Mouse (Mus musculus): Measurements from ENCODE around the gene Slc35g3. TPM values are rescaled to one million over a fixed set of nuclear protein-coding genes. Genes with fewer than 3 reads are reported as not detected.

The Slc35g3 gene
- not detected for total RNA-seq (2021)
- long read RNA-seq, experiment 1, result 0 reads
- long read RNA-seq, experiment 2, result 0 reads

DNA sequence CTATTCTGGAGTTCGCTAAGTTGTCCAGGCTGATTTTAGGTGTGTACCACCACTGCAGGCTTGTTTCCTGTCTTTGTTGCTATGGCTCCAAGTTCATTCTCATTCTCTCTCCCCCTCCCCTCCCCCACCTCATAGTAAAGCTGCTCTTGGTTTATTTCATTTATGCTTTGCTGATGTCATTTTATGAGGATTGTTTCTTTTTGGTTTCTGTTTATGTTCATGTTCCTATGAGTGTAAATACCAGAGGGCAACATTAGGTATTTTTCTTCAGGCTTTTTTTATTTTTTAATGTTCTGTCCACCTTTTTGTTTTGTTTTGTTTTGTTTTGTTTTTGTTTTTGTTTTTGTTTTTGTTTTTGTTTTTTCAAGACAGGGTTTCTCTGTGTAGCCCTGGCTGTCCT, at the start of gene Slc35g3:
Gene Slc35g3 (minus strand): TSS at position 101 of the 400 bp plus-strand sequence.
- DNase-seq, result no peak

DNA sequence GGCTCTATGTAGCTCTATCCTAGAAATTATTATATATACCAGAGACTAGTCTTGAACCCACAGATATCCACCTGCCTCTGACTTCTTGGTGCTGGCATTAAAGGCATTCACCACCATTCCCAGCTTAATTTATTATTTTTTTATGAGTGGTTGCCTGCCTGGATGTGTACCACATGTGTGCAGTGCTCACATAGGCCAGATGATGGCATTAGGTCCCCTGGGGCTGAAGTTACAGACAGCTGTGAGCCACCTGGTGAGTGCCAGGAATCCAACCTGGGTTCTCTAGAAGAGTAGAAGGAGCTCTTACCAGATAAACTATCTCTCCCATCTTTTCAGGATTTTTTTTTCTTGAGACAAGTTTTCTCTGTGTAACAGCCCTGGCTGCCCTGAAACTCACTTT, 48.5 kb upstream of the Slc35g3 start:
- DNase-seq, result no peak

DNA sequence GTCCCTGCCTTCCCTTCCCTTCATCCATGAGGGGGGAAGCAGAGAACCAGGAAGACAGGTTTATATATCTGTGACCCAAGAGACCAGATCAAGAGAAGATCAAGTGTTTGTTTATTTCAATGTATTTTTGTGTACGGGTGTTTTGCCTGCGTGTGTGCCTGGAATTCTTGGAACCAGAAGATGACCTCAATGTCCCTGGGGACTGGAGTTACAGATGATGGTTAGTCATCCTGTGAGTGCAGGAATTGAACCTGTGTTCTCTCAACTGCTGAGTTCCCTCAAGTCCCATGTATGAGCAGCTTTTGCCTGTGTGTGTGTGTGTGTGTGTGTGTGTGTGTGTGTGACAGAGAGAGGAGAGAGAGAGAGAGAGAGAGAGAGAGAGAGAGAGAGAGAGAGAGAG, 45.9 kb upstream of the Slc35g3 start:
- no peak for DNase-seq

DNA sequence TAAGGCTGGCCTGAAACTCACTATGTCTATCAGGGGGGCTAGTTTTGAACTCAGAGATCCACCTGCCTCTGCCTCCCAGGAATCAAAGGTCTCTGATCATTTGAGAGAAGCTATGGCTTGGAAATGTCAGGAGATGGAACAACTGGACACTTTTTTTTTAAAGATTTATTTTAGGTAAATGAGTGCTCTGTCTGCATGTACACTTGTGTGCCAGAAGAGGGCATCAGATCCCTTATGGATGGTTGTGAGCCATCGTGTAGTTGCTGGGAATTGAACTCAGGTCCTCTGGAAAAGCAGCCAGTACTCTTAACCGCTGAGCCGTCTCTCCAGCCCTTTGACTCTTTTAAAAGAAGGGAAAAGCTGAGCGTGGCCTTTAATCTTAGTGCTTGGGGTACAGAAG, 44.6 kb upstream of the Slc35g3 start:
- no peak for DNase-seq

DNA sequence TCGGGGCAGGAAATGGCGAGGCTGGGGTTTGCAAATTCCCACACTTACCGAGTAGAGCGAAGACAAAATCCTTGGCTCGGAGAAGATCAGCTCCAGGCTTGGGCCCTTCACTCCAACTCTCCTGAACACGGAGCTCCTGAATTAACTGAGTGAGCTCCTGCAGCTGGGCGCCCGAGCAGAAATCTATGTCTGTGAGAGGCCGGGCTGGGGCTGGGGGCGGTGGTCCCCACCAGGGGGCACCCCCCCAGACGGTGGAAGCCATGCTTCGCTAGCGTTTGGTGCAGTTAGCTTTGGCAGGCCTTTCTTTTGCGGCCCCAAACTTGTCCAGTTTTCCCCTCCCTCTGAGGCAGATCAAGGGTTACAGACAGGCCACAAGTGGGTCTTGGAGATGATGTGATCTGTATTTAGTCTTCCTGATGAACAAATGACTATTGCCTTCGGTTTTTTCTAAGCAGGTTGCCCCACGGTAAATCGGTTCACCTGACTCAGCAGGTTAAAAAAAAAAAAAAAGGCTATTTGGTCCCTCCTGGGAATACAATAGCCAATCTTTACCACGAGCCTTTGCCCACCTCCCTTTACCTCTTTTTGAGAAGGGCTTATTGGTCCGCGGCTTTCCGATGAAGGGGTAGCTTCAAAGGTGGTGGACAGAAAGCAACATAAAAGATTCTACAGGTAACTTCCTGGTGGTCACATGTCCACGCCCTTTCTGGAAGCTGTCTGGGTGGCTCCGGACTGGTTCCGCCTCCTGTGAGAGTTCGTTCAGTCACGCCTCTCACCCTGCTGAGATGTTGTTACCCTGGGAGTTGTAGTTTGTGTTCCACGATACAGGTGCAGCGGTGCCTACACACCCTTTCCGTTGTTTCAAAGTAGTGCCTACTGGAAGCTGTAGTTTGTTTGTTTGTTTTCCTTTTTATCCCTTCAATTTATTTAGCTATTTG, 43.5 kb upstream of the Slc35g3 start, which contains the start of gene Tmem102:
Gene Tmem102 (minus strand): TSS at position 653 of the 938 bp plus-strand sequence.
- no peak for DNase-seq

DNA sequence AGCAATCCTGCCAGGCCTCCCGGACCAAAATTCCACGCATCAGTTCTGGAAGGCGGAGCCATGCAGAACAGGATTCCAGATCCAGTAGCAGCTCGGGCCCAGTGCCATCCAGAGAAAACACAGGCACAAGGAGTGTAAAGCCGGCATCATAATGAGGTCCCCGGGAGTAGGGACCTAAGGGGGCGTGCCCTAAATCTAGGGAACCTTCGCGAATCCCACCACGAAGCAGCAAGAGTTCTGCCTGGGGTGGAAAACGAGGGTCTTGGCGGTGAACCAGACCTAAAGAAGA, 42.8 kb upstream of the Slc35g3 start:
- DNase-seq, result peak; percentile 20 to 57

DNA sequence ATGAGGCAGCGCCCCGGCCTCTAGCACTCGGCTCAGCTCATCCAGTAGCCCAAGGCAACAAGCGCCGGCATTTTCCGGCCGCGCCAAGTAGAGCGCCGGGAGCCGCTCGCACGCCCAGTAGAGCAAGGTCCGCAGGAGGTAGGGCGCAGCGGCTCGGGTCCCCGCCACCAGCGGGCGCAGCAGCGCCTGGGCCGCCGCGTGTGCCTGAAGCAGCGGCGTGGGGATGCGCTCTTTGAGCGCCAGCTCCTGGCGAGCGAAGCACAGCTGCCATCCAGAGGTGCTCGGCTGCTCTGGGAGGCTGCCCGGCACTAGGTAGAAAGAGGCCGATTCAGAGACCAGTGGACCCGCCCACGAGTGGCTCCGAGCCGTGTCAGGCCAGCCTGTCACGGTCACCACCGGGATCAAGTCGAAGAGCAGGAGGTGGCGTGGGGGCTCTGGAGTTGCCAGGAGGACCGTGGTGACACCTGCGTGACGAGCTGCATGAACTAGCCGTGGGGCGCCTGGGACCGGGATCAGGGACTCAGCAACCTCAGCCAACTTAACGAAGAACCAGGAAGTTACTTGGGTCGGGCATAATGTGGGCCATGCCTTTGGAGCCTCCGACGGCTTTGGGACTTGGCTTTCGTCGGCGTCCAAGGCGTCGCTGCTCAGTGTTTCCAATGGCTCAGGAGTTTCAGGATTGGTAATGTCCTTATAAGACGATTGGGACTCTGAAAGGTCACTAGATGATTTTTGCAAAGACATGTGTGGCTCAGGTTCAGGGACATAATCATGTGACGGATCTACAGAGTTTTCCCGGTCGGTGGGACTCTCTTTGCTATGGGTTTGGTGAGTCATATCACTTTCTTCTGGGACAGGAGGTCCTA, 42.3 kb upstream of the Slc35g3 start:
- peak; percentile 90 to 92 for DNase-seq

DNA sequence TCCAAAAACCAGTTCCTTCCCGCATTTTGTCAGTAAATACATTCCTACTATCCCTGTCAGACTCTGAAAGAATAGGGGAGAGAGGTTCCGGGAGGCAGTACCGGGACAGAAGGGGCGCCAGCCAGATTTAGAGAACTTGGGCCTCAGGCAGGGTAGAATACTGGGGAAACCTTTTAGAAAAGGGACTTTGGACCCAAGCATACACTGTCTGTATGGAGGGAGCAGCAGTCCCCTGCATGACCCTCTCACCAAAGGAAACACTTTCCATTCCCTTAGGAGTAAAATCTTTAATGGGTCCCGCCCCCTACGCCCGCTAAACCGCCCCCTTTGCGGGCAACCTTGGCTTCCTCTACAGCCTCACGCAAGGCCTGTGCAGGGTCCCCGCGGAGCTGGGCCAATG, 41.6 kb upstream of the Slc35g3 start:
- DNase-seq, result no peak

DNA sequence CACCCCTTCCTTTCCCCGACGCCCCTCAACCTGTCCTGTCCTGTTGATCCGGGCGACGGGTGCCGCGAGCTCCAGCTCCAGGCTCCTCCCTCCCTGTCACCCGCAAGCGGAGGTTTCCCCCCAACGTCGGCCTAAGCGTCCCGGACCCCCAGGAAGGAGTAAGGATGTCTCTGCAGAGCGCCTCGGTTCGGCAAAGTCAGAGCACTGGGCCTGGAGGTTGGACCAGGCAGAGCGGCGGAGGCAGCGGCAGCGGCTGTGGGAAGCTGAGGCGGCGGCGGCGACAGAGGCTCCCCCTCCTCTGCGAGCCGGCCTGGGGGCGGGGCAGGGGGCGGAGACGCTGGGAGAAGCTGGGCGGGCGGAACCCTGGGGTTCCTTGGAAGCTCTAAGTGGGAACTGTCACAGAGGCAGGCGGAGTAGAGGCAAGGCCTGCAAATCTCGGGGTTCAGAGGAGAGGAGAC, 40.9 kb upstream of the Slc35g3 start:
- peak; percentile 95 to 98 for DNase-seq

DNA sequence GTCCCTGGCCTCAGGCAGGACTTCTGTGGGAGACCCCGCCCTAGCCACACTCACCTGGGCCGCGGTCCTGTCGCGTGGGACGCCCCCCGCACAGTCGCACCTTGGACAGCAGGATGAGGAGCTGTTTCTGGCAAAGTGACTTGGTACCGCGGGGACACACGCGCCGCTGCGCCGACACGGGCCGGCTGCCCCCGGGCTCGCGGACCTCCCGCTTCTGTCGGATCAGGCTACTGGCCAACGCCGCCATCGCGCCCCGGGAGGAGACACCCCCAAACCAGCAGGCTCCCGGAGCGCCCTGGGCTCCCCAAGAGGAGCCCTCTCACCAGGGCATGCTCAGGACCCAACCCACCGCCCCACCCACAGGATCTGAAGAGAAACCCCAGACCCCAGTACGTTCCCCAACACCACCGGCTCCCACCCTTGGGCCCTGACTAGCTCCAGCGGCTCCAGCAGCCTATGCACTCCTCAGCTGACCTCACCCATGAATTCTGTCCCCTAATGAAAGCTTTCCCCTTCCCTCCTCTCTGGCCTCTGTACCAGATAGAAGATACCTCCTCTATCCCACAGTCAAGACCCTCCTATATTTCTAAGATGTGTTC, 39.7 kb upstream of the Slc35g3 start, which contains the start of gene Fgf11:
Gene Fgf11 (minus strand): TSS at position 479 of the 599 bp plus-strand sequence.
- peak; percentile 20 to 40 for DNase-seq

DNA sequence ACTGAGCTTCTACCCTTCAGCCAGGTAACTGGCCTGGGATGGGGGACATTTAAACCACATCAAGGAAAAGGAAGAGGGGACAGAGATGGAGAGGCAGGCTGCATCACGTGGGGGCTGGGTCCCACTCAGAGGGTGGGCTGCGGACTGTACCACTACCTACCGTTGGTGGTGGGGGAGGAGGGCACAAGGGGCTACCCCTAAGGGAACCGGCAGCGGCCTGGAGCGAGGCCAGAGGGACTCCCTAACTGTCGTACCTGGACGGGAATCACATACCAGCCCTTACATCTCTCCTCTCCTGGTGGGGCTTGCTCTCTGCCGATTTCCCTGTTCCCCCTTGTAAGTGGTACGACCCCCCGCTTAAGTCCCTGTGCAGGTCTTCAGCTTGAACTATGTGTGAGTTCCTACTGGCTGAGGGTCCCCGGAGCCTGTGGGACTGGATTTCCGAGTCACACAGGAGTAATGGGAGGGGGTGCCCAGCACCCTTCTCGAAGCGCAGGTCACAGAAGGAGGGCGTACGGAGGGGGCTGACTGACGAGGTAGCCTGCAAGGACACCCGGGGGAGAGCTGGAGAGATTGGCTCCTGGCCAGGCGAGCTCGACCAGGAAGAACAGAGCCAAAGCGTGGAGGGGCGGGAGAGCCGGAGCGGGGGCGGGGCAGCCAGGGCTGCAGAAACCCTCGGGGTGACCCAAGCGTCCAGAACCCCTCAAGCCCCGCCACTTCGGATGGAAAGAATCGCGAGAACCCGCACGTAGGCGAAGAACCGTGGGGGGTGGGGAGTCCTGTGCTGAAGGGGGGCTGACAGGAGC, 38.8 kb upstream of the Slc35g3 start:
- DNase-seq, result peak; percentile 53 to 80

DNA sequence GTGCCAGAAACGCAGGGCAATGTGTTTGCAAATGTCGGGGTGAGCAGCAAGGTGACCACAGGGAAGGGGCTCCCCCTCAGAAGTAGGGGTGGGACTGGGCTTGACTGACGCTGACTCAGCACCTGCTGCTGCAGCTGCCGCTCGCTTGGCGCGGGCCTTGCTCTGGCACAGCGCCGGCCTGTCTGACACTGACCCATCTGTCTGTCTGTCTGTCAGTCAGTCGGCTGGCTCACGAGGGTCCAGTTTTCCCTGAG, 38.3 kb upstream of the Slc35g3 start:
- peak; percentile 35 to 65 for DNase-seq

DNA sequence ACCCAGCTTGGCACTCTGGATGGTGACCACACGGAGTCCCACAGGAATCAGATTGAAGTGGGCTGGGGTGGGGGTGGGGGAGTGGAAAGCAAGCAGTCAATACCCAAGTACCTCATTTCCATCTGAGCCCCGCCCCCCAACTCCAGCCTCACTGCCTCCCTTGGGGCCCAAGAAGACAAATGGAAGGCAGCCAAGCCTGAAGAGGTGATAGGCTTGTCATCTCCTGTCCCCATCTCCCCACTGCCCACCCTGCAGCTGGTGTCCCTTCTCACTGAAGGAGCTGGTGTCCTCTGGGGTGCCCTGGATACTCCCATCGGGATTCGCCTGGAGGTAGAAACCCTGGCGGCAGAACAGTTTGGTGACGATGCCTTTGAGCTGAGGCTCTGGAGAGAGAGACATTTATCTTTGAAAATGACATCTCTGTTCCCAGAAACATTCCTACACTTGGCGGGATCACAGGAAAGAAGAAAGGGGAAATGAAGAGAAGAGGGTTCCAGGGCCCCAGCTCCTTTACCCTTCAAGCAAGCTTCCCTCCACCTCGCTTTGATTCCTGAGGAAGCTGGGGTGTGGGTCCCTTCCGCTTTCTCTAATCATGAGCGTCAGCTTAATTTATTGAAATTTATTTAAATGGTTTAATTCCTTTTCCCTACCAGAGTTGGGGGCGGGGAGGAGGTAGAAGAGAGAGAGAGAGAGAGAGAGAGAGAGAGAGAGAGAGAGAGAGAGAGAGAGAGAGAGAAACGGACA, 37.8 kb upstream of the Slc35g3 start:
- DNase-seq, result peak in 1 of 2 experiments; percentile 50

DNA sequence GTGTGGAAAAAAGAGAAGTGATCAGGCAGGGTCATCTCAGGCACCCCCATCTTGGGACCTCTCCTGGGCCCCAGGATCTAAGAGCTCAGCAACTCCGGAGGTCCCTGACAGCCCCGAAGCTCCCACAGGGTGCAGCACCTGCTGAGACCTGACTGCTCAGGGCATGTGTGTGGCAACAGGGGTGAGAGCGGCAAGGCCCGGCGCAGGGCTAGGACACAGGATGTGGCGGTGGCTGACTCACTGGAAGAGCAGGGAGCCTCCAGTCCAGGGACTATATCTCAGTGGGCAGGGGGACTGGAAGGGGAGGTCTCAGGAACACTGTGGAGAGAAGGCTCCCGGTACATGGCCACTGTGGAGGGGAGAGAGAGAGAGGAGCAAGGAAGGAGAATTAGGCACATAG, 36.2 kb upstream of the Slc35g3 start:
- DNase-seq, result no peak

DNA sequence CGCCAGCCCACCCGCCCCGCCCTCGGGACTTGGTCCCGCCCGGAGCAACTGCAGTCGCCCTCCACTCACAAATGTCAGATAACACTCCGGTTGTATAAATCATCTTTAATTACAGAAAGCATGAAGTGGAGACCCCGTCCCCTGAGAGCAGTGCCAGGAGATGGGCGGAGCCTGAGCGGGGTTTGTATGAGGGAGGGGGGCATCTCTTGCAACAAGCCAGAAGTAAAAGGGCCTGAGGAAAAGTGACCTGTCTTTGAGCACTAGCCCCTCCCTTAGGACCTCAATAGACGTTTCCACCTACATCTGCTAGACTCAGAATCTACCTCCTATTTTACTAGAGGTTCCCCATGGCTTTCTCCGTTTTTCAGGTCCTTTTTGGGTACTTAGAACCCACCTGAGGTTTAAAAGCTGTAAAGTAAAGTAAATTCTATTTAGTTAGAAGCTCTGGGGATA, 34.2 kb upstream of the Slc35g3 start:
- no peak for DNase-seq

DNA sequence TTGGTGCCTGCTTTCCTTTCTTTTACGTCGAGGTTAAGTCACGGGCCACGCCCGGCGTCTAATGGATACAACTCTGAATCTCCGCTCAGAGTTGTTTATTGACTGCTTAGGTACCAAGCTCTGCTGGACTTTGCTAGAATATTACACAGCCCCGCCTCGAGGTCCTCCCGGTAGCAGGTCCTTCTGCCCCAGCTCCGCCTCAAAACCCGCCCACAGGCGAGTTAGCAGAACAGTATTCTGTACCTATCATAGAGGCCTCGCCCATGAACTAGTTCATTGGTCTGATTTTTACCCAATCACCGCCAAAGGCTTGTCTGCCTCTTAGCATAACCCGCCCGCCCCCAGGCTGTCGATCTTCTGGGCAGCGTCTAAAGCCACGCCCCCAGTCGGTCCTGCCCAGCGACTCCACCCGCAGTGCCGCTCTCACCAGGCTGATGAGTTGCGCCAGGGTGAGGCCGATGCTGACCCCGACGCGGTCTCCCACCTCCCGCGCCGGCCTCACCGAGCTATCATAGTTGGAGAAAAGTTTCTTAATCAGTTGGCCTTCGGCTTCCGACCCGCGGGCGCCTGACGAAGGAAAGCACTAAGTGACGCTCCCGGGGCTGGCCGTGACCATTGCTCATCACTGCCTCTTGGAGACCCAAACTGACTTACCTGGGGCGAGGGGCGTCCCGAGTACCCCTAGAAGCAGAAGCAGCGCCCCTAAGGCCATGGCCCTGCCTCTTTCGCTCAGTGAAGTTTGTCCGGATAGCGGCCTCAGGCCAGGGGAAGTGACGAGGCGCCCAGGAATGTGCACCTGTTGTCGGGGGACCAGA, 33.6 kb upstream of the Slc35g3 start, which contains the start of gene Chrnb1:
Gene Chrnb1 (minus strand): TSS at position 776 of the 815 bp plus-strand sequence.
- DNase-seq, result peak; percentile 97

DNA sequence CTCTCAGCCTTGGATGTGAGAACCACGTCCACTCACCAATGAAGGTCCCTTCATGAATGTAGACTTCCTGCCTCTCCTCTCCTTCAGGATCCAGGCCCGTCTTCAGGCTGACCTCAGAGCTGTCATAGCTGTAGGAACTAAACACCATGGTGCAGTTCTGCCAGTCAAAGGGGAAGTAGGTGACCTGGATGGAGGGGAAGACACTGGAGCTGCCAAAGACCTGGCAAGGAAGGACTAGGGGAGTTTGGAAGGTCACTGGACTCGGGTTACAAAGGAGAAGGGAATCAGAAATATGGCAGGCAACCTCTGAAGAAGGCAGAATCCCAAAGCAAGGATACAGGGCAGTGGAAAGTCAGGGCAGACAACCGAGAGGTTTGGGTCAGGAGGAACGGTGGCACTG, 31.7 kb upstream of the Slc35g3 start:
- DNase-seq, result no peak

DNA sequence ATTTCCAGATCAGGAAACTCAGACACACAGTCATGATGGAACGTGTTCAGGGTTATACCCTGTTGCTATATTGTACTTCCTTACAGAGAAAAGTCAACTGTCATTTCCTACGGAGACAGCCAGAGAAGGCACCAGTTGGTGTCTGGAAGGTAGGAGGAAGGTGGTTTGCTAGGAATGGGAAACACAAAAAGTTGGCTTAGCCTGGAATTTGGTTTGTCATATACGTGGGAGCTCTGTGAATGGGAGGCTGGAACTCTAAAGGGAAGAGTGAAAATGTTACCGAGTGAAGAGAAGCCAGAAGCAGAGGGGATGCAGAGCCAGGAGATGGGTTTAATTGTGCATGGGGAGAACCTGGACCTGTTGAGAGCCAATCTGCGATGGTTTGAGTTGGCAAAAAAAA, 29.7 kb upstream of the Slc35g3 start:
- DNase-seq, result no peak

DNA sequence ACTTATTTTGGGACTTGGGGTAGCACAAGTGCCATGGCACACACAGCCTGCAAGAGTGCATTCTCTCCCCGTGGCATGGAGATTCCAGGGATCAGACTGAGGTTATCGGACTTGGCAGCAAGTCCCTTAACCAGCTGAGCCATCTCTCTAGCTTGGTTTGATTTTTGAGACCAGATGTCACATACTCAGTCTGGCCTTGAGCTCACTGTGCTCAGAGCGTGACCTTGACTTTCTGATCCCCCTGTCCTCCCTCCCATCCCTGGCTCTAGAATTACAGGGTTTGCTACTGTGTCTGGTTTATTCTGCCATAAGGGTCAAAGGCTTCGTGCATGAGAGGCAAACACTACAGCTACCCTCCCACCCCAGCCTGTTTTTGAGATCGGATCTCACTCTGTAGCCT, 27.7 kb upstream of the Slc35g3 start:
- peak; percentile 48 to 65 for DNase-seq

DNA sequence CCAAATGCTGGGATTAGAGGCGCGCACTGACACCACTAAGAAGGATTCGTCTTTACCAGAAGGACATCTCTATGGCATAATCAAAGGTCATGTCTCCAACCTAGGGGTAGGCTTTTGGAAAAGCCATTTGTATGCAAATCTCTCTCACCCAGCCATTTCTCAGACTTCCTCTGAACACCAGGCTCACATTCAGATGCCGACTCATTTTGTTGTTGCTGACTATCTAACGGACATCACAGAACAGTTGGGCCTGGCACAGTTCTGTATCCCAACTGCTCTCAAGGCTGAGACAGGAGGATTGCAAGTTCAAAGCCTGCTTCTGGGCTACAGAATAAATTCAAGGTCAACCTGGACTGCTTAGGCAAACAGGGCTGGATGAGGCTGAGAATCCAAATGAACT, 25.5 kb upstream of the Slc35g3 start:
- no peak for DNase-seq

Measured in adrenal gland, postnatal 36 days (tissue).